Mouse (Mus musculus) heart, adult 9 months (tissue): ENCODE measurements around the gene Dock2.
"Not testable (repeated sequence)": the region's sequence is repeated elsewhere in the genome, so short reads cannot be mapped to it uniquely, and the experiment has no call there.

Source experiments
- DNase-seq, 2 experiments: peaks; one replicate each; pipeline ENCODE4 v3.0.0; 2022; ENCODE audit warnings: low spot score in 2 of 2

Gene Dock2

DNA sequence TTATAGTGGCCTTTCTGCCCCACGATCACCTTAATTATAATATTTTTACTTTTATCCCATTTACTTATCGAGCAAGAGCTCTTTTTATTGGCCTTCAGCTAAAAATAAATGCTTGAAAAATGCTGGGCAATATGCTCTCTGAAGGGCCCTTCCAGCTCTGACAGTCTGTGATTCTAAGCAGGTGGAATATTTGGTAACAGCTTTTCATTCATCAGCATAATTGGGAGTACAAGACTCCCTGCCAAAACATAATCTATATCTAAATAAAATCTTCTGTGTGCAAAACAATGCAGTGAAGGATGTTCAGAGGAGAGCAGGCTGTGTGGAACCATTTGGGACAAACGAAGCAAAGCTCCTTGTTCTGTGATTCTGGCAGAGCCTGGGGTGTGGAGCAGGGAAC, 492.4 kb downstream of the Dock2 start:
- no peak for DNase-seq

DNA sequence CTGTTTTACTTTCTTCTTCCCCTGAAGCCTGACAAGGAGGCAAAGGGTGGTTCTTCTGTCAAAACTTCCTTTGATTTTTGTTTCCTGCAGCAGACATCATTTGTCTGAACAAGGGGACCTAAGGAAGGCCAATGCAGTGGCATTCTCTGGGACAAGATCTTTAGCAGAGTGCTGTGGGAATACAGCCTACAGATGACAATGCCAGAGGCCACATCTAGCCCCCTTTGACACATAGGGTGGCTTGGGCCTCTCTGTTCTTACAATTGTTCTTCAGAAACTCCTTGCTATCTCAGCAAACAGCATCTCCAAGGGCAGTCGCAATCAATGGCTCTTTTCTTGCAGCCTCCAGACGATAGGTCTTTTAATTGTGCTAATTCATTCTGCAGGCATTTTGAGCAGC, 493.0 kb downstream of the Dock2 start:
- no peak for DNase-seq

DNA sequence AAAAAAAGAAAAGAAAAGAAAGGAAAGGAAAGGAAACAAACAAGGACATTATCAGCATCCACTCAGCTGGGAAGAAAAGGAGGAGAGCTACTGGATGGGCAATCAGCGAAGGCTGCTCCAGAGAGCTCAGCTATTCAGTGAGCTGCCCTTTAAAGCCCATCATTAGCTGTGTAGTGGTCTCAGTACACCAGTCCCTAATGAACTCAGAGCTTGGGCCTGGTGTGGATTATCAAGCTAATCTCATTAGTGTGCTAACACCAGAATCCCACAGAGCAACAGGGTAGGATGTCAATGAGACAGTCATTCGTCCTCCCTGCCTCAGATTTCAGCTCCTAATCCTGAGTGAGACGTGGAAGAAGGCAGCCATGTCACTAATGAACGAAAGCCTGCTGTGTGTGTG, 493.4 kb downstream of the Dock2 start:
- no peak for DNase-seq

DNA sequence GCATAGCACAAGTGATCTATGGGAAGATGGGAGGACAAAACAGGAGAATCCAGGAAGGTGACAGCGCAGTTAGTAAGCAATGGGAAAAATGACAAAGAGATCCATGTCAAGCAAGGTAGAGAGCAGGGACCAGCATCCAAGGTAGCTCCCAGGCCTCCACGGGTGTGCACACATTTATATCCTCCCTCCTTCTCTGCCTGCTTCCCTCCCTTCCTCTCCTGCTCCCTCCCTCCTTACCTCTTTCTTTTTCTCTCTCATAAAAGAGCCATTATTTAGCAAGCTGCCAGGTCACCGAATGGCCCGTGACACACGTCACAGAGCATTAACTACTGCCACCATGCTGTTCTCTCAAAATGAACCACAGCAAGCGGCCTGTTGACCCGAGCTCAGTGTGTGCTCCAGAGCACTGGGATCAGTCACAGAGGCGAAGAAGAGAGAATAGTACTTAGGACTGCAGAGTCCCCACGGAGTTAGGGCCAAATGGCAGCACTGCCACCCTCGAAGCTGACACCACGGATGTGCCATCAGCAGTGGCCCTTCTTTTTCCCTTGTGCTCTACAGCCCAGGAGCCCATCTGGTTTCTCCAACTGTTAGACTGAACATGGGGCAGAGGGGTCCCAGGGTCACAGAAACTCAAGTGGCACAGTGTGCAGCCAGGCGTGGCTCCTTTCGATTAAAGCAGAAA, 499.4 kb downstream of the Dock2 start:
- no peak for DNase-seq

DNA sequence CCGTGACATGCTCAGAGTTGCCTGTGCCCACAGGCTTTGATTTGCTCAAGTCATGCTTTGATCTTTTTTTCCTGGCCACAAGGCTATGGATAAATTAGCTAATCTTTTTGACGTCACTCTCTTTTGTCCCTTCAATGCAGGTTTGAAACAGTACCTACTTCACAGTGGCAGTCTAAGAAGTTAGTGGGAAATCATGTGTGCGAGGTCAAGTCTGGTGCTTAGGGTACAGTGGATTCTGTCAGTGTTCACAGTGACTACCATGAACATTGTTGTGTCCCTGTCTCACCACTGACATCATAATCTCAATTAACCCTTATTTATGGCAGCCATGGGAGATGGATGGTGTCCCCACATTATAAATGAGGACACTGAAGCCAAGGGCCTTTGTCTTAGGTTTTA, 506.6 kb downstream of the Dock2 start:
- DNase-seq = no peak

DNA sequence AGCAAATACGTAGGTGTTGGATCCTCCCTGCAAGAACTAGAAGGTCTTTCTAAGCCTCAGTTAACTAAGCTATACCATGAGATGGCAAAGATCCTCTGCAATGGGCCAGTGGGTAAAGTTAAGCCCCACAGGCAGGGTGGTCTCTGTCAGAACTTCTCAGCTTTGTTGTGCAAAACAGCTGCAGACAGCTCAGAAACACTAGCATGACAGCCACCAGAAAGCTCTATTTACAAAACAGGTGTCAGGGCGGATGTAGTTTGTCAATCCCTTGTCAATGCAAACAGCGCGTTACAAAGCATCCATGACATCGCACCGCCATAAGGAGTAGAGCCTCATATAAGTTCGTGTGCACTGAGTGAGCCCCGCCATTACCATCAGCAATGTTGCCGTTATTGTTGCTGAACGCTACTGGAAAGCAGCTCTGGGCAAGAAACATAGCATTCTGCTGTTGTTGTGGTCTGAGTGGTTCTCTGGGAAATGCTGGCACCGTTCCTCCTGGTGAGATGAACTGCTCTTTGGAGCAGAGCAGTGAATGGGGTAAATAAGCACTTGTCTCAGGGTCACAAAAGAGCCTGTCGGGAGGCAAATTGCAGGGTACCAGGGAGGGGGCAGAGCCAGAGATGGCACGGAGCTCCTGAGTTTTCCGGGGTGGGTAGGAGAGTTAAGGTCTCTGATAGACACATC, 507.2 kb downstream of the Dock2 start:
- no peak for DNase-seq

DNA sequence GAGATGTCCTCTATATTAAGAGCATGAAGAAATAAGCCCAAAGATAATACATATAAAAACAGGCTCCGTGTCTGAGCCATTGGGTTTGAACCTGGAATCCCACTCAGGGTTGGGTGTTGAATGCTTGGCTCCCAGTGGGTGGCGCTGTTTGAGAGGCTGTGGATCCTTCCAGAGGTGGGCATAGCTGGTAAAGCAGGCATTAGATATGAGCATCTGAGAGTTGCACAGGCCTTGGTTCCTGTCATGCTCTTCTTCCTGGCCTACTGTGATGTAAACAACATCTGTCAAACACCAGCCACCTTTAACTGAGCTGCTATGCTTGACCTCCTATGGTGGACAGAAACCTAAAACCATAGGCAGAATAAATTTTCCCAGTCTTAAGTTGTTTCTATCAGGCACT, 507.8 kb downstream of the Dock2 start:
- DNase-seq = no peak

DNA sequence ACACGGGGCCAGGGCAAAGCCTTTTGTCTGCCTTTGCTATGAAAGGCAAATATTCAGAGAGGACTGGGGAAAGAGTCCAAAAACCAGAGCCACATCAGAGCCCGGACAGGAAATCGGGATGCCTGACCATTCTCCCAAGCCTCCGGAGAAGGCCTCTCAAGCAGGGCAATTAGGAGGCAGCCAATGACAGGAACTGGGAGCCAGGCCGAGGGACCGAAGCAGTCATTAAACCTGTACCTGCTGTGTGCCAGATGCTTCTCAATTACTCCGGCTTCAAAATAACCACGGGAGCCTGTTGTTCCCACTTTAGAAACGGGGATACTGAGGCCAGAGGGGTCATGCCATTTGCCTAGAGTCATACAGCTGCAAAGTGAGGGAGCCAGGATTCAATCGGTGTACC, 511.7 kb downstream of the Dock2 start:
- no peak for DNase-seq

DNA sequence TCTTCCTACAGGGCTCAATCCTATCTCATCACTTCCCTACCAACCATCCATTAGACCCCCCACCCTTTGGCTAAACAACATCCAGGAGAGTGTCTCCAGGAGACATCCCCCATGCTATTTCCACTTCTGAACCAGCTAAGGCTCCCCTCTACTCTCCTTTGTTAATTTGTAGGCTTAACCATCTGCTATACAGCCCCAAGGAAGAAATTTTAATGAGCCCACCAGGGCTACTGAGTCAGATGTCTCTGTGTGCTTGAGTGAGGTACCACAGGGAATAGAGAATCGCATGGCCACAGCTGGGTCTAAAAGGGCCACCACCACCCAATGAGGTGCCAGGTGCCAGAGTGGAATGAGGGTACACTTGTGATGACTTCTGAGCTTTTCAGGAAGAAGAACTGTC, 519.6 kb downstream of the Dock2 start:
- no peak for DNase-seq

DNA sequence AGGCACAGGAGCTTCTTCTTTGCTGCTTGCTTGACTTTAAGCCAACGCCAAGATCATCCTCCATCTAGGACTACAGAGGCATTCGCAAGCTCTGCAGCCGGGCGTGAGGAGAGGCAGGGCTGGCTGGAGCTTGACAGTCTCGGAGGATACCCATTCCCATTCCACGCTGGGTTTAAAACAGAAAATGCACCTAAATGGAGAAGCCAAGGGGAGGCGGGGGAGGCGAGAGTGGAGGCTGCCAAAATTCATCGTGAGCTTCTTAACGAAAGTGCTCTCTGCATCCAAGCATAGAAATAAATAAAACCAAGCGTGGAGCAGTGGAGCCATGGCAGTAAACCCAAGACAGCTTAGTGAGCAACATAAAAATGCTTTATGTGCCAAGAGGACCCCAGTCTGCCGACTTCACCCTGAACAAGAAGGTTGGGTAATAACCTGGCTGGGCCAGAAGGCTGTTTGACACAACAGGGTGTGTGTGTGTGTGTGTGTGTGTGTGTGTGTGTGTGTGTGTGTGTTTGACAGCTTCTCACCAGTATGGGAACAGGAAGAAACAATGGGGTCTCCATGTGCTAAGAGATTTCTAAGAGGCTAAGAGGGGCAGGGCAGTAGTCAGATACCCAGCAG, 524.7 kb downstream of the Dock2 start:
- no peak for DNase-seq

DNA sequence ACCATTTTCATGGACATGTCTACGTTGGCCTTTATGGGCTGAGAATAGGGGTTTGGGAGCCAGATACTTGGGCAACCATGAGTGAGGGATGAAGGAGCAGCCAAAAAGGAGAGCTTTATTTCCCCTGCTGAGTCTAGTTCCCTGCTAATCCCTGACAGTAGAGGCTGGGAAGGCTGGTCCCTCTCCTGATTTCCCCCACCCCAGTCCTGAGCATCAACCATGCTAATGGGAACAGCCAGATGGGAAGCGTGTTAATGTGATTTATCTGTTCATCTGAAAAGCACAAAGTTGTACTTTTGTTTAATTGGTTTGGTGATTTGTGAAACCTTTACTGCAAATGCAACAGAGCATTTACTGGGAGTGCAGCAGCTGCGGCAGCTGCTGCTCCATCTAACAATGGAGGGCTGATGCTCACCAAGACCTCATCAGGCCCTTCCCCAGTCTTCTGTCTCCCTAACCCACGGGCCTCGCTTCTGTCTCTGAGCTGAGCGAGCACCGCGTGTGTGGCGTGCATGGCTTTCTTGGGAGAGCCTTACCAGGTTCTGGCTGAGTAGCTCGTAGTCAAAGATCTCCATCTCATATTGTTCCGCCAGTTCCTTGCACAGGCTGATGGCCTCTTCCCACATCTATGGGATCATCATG, 526.0 kb downstream of the Dock2 start:
- DNase-seq = no peak

DNA sequence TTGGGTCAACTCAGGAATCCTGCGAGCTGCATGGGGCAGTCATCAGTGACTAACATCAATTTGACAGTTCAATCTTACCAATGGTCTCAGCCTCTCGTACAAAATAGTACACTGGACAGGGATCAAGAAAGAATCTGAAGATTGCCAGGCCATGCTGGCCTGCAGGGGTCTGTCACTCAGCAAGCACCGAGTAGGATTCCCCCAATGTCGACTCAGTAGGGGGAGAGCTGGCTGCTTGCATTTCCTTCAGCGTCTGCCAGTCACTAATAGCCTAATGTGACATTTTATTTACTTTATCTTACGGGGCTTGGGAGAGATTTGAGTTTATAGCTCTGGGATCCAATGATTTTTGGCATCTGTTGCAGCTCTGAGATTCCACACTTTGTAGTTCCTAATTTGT, 540.7 kb downstream of the Dock2 start:
- DNase-seq = no peak

DNA sequence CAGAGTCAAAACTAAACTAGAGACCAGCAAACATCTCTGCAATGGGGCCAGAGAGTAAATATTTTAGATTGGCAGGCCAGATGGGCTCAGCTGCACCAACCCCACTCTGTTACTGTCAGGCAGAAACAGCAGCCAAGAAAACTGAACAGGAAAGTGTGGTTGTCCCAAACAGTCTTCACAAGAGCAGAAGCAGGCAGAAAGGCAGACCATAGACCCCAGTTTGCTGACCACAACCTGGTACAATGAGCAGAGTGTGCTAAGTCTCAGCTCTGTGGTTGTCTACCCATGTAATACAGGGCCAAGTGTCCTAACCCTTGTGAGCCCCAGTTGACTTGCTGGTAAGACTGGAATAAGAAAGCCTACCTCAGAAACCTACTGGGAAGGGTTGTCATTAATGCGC, 543.4 kb downstream of the Dock2 start:
- DNase-seq = no peak

DNA sequence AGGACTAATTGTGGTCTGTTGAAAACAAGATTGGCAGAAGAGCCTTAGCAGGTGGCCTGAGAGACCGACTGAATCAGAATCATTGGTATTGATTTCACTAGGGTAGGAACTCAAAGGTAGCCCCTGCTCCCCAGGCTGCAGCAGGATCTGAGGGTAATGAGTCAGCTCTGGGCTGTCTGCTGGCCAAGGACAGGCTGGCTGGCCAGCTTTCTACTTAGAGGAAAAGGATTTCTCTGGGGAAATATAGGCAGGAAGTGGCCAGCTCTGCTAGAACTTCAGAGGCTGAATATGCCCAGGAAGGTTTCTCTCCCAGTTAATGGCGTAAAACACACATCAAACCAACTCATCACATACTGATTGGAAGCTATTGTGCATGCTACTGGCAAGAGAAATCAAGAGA, 544.0 kb downstream of the Dock2 start:
- peak; percentile 28 to 47 for DNase-seq

DNA sequence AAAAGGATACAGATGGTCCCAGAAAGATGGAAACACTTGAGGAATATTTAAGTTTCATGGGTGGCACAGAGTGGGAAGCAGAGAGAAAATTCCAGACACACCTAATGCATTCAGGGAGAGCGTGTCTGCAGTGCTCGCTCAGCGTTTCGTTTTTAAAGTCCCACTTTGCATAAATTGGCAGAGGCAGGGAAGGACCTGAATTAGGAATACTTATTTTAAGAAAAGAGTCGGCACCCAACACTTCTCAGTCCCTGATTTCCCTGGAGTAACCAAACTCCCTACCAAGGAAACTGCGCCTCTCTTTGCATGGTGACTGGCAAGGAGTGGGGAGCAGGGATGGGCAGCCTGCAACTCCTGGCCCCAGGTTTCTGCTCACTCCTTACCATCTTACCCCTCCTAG, 546.8 kb downstream of the Dock2 start:
- DNase-seq = no peak

DNA sequence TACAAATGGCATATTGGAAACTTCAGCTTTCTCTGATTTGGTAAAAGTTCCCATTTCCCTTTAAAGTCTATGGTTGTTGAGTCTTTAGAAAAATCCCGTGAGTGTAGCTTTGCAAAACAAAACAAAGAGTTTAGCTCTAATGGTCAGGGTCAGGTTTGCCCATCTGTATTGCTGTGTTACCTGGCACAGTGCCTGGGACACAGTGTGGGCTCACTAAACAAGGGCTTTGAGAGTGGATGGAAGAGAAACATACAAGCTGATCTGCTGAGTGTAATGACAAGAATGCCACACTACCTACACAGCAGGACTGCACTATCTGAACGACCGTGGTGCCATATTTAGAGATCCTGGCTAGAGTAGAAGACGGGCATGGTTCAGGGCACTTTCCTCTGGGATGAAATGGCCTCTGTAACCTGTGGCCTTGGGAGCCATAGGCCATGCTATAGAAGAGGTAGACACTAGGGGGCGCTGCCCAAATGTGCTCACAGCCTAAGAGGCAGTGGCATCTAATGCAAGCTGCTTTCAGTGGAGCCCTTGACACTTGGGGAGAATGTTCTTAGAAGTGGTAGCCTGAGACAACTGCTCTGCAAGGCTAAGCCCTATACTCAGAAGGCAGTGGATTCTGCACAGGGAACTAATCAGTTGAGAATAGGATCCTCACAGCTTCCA, 547.5 kb downstream of the Dock2 start:
- no peak for DNase-seq

DNA sequence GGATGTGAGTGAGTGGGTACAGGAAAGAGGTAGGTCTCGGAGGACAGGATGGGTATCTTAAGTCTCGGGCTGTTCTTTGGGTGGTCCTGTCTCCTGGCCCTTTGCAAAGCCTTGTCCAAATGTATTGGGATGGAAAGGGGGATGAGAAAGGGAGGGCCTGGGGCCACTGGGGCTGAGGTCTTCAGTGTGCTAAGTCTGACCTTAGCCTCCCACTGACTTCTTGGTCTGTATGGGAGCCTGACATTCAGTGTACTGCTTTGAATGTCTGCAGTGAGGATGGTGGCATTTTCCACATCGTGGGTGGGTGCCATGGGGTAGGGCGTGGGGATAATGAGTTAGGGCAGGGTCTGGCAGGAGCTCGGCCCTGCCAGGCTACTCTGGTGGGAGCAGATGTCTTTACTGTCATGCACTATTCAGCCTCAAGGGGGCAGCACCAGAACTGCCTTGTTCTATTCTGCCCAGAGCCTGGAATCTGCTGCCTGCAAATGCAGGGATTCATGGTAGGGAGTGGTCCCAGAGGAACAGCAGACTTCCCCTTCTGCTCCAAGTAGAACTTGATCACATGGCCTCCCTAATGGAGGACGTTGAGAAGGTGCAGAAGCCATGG, 554.8 kb downstream of the Dock2 start:
- DNase-seq = peak in 1 of 2 experiments; percentile 13

DNA sequence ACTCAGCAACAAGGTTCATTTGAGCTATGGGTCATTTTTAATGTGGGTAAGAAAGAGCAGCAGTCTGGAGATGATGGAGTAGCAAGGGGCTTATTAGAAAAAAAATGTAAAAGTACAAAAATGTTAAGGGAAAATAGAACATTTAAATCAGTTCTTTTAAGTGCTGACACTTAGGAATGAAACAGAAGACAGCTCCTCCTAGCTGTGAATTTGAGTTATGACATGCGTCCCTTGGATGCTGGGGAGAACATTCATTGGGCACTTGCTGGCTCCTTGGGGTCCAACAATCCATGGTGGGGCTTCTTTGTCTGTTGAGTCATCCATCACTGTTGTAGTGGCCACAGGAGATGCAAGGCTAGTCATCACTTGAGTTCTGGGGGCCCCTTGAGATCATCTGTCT, 556.5 kb downstream of the Dock2 start:
- DNase-seq = no peak

DNA sequence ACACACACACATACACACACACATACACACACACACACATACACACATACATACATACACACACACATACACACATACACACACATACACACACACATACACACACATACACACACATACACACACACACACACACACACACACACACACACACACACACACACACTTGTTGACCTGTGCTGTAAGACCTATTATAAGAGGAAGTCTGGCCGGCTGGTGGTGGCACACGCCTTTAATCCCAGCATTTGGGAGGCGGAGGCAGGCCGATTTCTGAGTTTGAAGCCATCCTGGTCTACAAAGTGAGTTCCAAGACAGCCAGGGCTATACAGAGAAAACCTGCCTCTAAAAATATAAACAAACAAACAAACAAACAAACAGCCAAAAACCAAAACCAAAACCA, 563.1 kb downstream of the Dock2 start:
- DNase-seq = not testable (repeated sequence)

DNA sequence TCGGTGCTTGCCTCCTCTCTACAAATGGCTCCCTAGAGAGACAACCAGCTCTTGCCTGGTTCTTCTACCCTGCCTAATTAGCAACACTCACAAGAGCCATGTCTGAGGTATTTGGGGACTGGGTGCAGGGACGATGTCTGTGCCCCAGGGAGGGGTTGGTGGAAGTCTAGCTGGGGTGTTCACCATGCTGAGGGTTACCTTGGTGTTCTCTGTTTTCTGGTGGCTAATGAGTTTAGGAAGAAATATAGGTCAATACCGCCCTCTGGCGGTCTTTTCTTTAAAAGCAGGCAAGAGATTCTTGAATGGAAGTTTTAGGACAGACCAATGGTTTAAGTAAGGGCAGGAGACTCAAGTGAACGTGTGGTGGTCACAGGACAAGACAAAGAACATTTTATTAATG, 570.8 kb downstream of the Dock2 start:
- DNase-seq = peak; percentile 15 to 56

DNA sequence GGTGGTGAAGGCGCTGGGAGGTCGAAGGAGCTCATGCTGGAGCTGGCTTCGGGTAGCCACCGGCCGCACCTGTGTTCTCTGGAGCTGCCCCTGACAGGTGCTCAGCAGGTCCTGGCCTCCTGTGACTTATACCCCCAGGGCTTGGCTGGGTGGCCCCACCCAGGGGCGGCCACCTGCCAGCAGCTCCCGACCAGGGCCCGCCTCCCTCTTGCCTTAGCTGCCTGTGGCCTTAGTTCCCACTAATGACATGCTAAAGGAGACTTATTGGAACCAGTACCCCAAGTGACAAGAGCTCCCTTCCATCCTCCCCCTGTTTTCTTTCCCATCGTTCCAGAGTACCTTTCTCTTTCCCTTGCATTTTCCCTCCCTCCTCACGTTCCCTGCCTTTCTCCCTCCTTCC, 575.7 kb downstream of the Dock2 start, which contains the start of gene Foxi1:
TSS of gene Foxi1 (minus strand) at position 101 of the 400 bp plus-strand sequence.
- no peak for DNase-seq

DNA sequence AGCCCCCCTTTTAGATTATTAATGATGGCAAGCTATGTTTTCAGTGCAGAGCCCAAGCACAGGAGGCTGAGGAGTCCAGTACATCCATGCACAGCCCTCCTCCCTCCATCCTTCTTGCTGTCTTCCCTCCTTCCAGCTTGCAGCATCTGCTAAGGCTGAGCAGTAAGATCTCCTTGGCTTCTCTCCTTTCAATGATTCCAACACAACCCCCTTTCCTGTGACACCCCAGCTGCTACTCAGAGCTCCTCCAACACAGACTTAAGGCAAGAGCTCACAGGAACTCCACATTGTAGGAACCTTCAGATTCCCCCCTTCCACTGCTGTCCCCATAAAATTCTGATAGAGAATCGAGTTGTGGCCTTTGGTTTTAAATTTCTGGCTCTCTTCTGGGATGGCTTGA, 580.9 kb downstream of the Dock2 start:
- DNase-seq = no peak
